Mouse (Mus musculus): ENCODE measurements at regions not wholly inside any gene's neighbourhood (a gene's known extent, or its start where the extent isn't known, plus 50 kb on each side); places are given as distances from the start of the nearest gene placed in this dataset.

GRCm38 (mm10) chr10:26695212-26695933 lies 57.8 kb upstream of the Arhgap18 start:
- H3K4me3 ChIP-seq (ENCODE audit: control insufficient read depth in 1 of 2, insufficient read depth in 1 of 2, low read depth in 2 of 2, low read length in 2 of 2): no peak overlapping the region
- no peak overlapping the region for H3K9ac ChIP-seq (ENCODE audit: control insufficient read depth, low read depth, low read length, poor library complexity, severe bottlenecking)
- TF ChIP-seq ETS1 (IDR thresholded peaks at IDR 0.05; ENCODE audit: low read depth, low read length) (no peak), RAD21 (IDR thresholded peaks at IDR 0.05; ENCODE audit: low read depth, low read length) (no peak), POLR2AphosphoS2 (IDR thresholded peaks at IDR 0.05; ENCODE audit: low read length) (no peak), ZNF384 (IDR thresholded peaks at IDR 0.05; ENCODE audit: low read depth, low read length) (no peak), CHD2 (IDR thresholded peaks at IDR 0.05; ENCODE audit: low read length) (no peak), TBP (IDR thresholded peaks at IDR 0.05; ENCODE audit: low read depth, low read length) (no peak), GATA1 (IDR thresholded peaks at IDR 0.05; ENCODE audit: low read depth, low read length) (no peak), ZC3H11A (IDR thresholded peaks at IDR 0.05; ENCODE audit: low read depth, low read length) (no peak), UBTF (IDR thresholded peaks at IDR 0.05; ENCODE audit: borderline replicate concordance, insufficient read depth, low read depth, low read length) (no peak), RCOR1 (IDR thresholded peaks at IDR 0.05; ENCODE audit: low read depth, low read length) (no peak)
- H3K27ac ChIP-seq (ENCODE audit: control insufficient read depth, low read depth, low read length): no peak overlapping the region
- no peak for DNase-seq (ENCODE audit: low read depth, low spot score)
- no peaks in the 10 kb centered on the region for H3K4me1 ChIP-seq (ENCODE audit: control insufficient read depth in 1 of 2, insufficient read depth in 2 of 2, low read length in 2 of 2)
- H3K9me3 ChIP-seq (replicated peaks; ENCODE audit: insufficient read depth, low read length): no peaks in the 10 kb centered on the region
- H3K27me3 ChIP-seq (ENCODE audit: control insufficient read depth in 1 of 2, insufficient read depth in 2 of 2, low read length in 2 of 2): peaks cover 0 to 3% of the 10 kb centered on the region in 2 experiments; a peak in 2 of 4 replicates
- H3K36me3 ChIP-seq (ENCODE audit: control insufficient read depth in 1 of 2, insufficient read depth in 2 of 2, low read length in 2 of 2): no peaks in the 10 kb centered on the region
- no peaks in the 10 kb centered on the region for H3K79me2 ChIP-seq (ENCODE audit: control insufficient read depth, insufficient read depth, low read length, poor library complexity)

All from MEL (cell line).